Mouse (Mus musculus): ENCODE results near the gene Supt6.
A peak's percentile ranks its signal among the peaks of the same experiment; 100 is the strongest.
"Not testable (repeated sequence)": the region's sequence is repeated elsewhere in the genome, so short reads cannot be mapped to it uniquely, and the experiment has no call there.

Supt6 gene

GRCm38 (mm10) chr11:78245627-78246317 is at the start of gene Supt6, which contains the start of gene Sdf2:
Gene Supt6 (minus strand): TSS chr11:78245987.
Gene Sdf2 (plus strand): TSS chr11:78245746.
- DNase-seq (ENCODE audit: low spot score in 2 of 2) = peak; percentile 88 to 93

GRCm38 (mm10) chr11:78294585-78294984 is 48.8 kb upstream of the Supt6 start:
- DNase-seq (ENCODE audit: low spot score in 2 of 2) = no peak

- peak; percentile 46 to 54 for DNase-seq (ENCODE audit: low spot score in 2 of 2)
These were observed 44.9 kb upstream of the Supt6 start, which contains the start of gene BC030499 for GRCm38 (mm10) chr11:78290654-78291053. Gene BC030499 (plus strand): TSS chr11:78290841.

GRCm38 (mm10) chr11:78289146-78289763 is 43.5 kb upstream of the Supt6 start:
- no peak for DNase-seq (ENCODE audit: low spot score in 2 of 2)

- DNase-seq (ENCODE audit: low spot score in 2 of 2) = no peak
These were observed 33.8 kb upstream of the Supt6 start for GRCm38 (mm10) chr11:78279586-78279985.

- DNase-seq (ENCODE audit: low spot score in 2 of 2) = no peak
These were observed 33.1 kb upstream of the Supt6 start for GRCm38 (mm10) chr11:78278853-78279252.

- DNase-seq (ENCODE audit: low spot score in 2 of 2) = not testable (repeated sequence)
These were observed 30.4 kb upstream of the Supt6 start for GRCm38 (mm10) chr11:78276169-78276568.

- DNase-seq (ENCODE audit: low spot score in 2 of 2) = no peak
These were observed 29.8 kb upstream of the Supt6 start for GRCm38 (mm10) chr11:78275596-78275995.

- peak; percentile 76 to 81 for DNase-seq (ENCODE audit: low spot score in 2 of 2)
These were observed 26.2 kb upstream of the Supt6 start for GRCm38 (mm10) chr11:78271986-78272385.

- DNase-seq (ENCODE audit: low spot score in 2 of 2) = no peak
These were observed 19.8 kb upstream of the Supt6 start for GRCm38 (mm10) chr11:78265571-78265970.

- DNase-seq (ENCODE audit: low spot score in 2 of 2) = peak; percentile 42 to 56
These were observed 16.8 kb upstream of the Supt6 start for GRCm38 (mm10) chr11:78262550-78262949.

- DNase-seq (ENCODE audit: low spot score in 2 of 2) = peak; percentile 79 to 86
These were observed 15.9 kb upstream of the Supt6 start, which contains the start of gene 2610507B11Rik for GRCm38 (mm10) chr11:78261380-78262352. Gene 2610507B11Rik (plus strand): TSS chr11:78261752.

GRCm38 (mm10) chr11:78260489-78261258 is 14.9 kb upstream of the Supt6 start:
- DNase-seq (ENCODE audit: low spot score in 2 of 2) = no peak

GRCm38 (mm10) chr11:78256618-78257017 is 10.8 kb upstream of the Supt6 start:
- DNase-seq (ENCODE audit: low spot score in 2 of 2) = no peak

- no peak for DNase-seq (ENCODE audit: low spot score in 2 of 2)
These were observed 1.9 kb upstream of the Supt6 start for GRCm38 (mm10) chr11:78247727-78248140.

GRCm38 (mm10) chr11:78247012-78247348 is 1.2 kb upstream of the Supt6 start:
- DNase-seq (ENCODE audit: low spot score in 2 of 2) = no peak

- no peak for DNase-seq (ENCODE audit: low spot score in 2 of 2)
These were observed 678 bp upstream of the Supt6 start for GRCm38 (mm10) chr11:78246318-78247011.

GRCm38 (mm10) chr11:78245261-78245626 is 543 bp downstream of the Supt6 start:
- no peak for DNase-seq (ENCODE audit: low spot score in 2 of 2)

GRCm38 (mm10) chr11:78240193-78240857 is 5.5 kb downstream of the Supt6 start:
- DNase-seq (ENCODE audit: low spot score in 2 of 2) = peak; percentile 41 to 59

GRCm38 (mm10) chr11:78231518-78231917 is 14.3 kb downstream of the Supt6 start:
- no peak for DNase-seq (ENCODE audit: low spot score in 2 of 2)
